In genomic region chr17:47472435-47473350, GRCm38 (mm10) we compare ENCODE assay signal across 12 mouse cellular contexts. TPM values are rescaled to one million over a fixed set of nuclear protein-coding genes. Genes with fewer than 3 reads are reported as not detected.
A peak's percentile ranks its signal among the peaks of the same experiment; 100 is the strongest.
DNase-seq lines count a peak whose midpoint lies in the region; ATAC-seq and TF ChIP-seq lines count a peak whose summit lies in the region.
"Had no signal": no experiment of that assay in that cellular context is flagged by ENCODE, and none has a peak within 500 bp of the region (broad histone marks: within the 10 kb centered on the region; RNA-seq: fewer than 3 reads in every experiment).

No protein-coding gene starts in this region.

- H3K4me1 ChIP-seq in kidney, embryonic 15.5 days, result peaks cover 35% of the 10 kb centered on the region
- peaks cover 16% of the 10 kb centered on the region; the same call in 1 of the 2 replicates for H3K4me1 ChIP-seq in intestine, embryonic 16.5 days (ENCODE audit: control insufficient read depth, insufficient read depth, low read length)
- peaks cover 3% of the 10 kb centered on the region; the same call in 1 of the 2 replicates for H3K4me1 ChIP-seq in stomach, postnatal 0 days (replicated peaks; ENCODE audit: control insufficient read depth, insufficient read depth)

- 0 out of 2 replicates have a peak, but pooled peaks have one; percentile 26 for ATAC-seq in kidney, embryonic 15.5 days (replicated peaks; ENCODE audit: low FRiP score)
- ATAC-seq in intestine, embryonic 16.5 days, result no peak
- ATAC-seq in stomach, postnatal 0 days (ENCODE audit: low FRiP score, low TSS enrichment), result no peak; the same call in 1 of the 2 replicates
- ATAC-seq: forebrain, embryonic 15.5 days had no signal

- no peak overlapping the region for H3K9ac ChIP-seq in kidney, embryonic 15.5 days
- 0 out of 2 replicates have a peak overlapping the region, but pooled peaks have one; percentile 6 for H3K9ac ChIP-seq in intestine, embryonic 16.5 days (ENCODE audit: low read depth, low read length)
- H3K9ac ChIP-seq in stomach, postnatal 0 days (ENCODE audit: low read length), result no peak overlapping the region
- H3K9ac ChIP-seq: forebrain, embryonic 15.5 days; liver, embryonic 15.5 days had no signal

- H3K4me3 ChIP-seq in kidney, embryonic 15.5 days (replicated peaks), result no peak overlapping the region
- H3K4me3 ChIP-seq in intestine, embryonic 16.5 days (ENCODE audit: low read length), result no peak overlapping the region
- H3K4me3 ChIP-seq in stomach, postnatal 0 days (ENCODE audit: low read depth, low read length), result no peak overlapping the region
- H3K4me3 ChIP-seq: forebrain, embryonic 15.5 days; hindbrain, embryonic 10.5 days; left cerebral cortex, adult 2 months; liver, embryonic 15.5 days had no signal

- no peaks in the 10 kb centered on the region for H3K36me3 ChIP-seq in kidney, embryonic 15.5 days
- 0 out of 2 replicates have a peak, but pooled peaks cover 2% of the 10 kb centered on the region for H3K36me3 ChIP-seq in intestine, embryonic 16.5 days (ENCODE audit: control insufficient read depth, insufficient read depth, low read length)
- no peaks in the 10 kb centered on the region for H3K36me3 ChIP-seq in stomach, postnatal 0 days (ENCODE audit: control insufficient read depth, insufficient read depth, low read length)
- H3K36me3 ChIP-seq: forebrain, embryonic 15.5 days; hindbrain, embryonic 10.5 days; liver, embryonic 15.5 days had no signal

- peak overlapping the region; percentile 58; the same call in 1 of the 2 replicates for H3K27ac ChIP-seq in kidney, embryonic 15.5 days
- H3K27ac ChIP-seq in intestine, embryonic 16.5 days (ENCODE audit: low read length), result no peak overlapping the region
- H3K27ac ChIP-seq in stomach, postnatal 0 days (replicated peaks), result peak overlapping the region; percentile 76
- H3K27ac ChIP-seq: forebrain, embryonic 15.5 days; hindbrain, embryonic 10.5 days; left cerebral cortex, adult 2 months; liver, embryonic 15.5 days had no signal

- no peak overlapping the region for H3K4me2 ChIP-seq in kidney, embryonic 15.5 days
- H3K4me2 ChIP-seq in intestine, embryonic 16.5 days (ENCODE audit: low read depth, low read length), result no peak overlapping the region
- H3K4me2 ChIP-seq in stomach, postnatal 0 days (replicated peaks; ENCODE audit: low read depth), result no peak overlapping the region
- H3K4me2 ChIP-seq: forebrain, embryonic 15.5 days; liver, embryonic 15.5 days had no signal

- WGBS in kidney, embryonic 15.5 days, result 25% methylated on average over 15 of the region's 15 CpGs
- WGBS in intestine, embryonic 16.5 days, result 28% methylated on average over 15 of the region's 15 CpGs
- WGBS in stomach, postnatal 0 days, result 23% methylated on average over 15 of the region's 15 CpGs

- TF ChIP-seq CTCF in stomach, postnatal 0 days (IDR thresholded peaks at IDR 0.05; ENCODE audit: low read depth), result no peak

- no peak for TF ChIP-seq EP300 in stomach, postnatal 0 days (optimal IDR thresholded peaks at IDR 0.05)

- DNase-seq in kidney, adult 9 months, result no peak
- DNase-seq in right cerebral cortex, adult 2 months (ENCODE audit: low spot score in 2 of 2), result peak; percentile 25 to 28
- no peak for DNase-seq in right cerebral cortex, postnatal 25 days
- DNase-seq in stomach, postnatal 0 days (ENCODE audit: low spot score), result no peak
- DNase-seq in neural tube, embryonic 10.5 days (ENCODE audit: extremely low spot score, low spot score), result no peak
- DNase-seq: cerebellum, adult 9-10 months had no signal

- H3K27me3 ChIP-seq in kidney, embryonic 15.5 days, result peaks cover 20% of the 10 kb centered on the region
- peaks cover 3% of the 10 kb centered on the region; the same call in 1 of the 2 replicates for H3K27me3 ChIP-seq in intestine, embryonic 16.5 days (replicated peaks; ENCODE audit: control insufficient read depth, insufficient read depth, low read length)
- H3K27me3 ChIP-seq in stomach, postnatal 0 days (ENCODE audit: control insufficient read depth, insufficient read depth, low read length), result no peaks in the 10 kb centered on the region

- H3K9me3 ChIP-seq in kidney, embryonic 15.5 days (replicated peaks), result no peaks in the 10 kb centered on the region
- no peaks in the 10 kb centered on the region for H3K9me3 ChIP-seq in intestine, embryonic 16.5 days (ENCODE audit: control insufficient read depth, low read length)
- H3K9me3 ChIP-seq in stomach, postnatal 0 days (ENCODE audit: control insufficient read depth, low read length), result no peaks in the 10 kb centered on the region
- H3K9me3 ChIP-seq: forebrain, embryonic 15.5 days; hindbrain, embryonic 10.5 days; liver, embryonic 15.5 days had no signal

RNA-seq across cellular contexts. Expression of gene Taf8, which starts 29.4 kb away (rescaled TPM):
- polyA plus RNA-seq in kidney, embryonic 15.5 days (2015; fragmentation: Nextera tagmentation; extraction: Ambion mirVana), result 32.2 and 37.0 TPM in 2 replicates
- polyA plus RNA-seq in intestine, embryonic 16.5 days (2015; fragmentation: Nextera tagmentation; extraction: Ambion mirVana), result 19.1 and 20.4 TPM in 2 replicates
- 11.0 and 11.1 TPM in 2 replicates for polyA plus RNA-seq in stomach, postnatal 0 days (2015; fragmentation: Nextera tagmentation; extraction: Ambion mirVana)

RNA-seq across cellular contexts. Expression of gene Ccnd3, which starts 32.2 kb away (rescaled TPM):
- 272 and 294 TPM in 2 replicates for polyA plus RNA-seq in kidney, embryonic 15.5 days (2015; fragmentation: Nextera tagmentation; extraction: Ambion mirVana)
- 371 and 393 TPM in 2 replicates for polyA plus RNA-seq in intestine, embryonic 16.5 days (2015; fragmentation: Nextera tagmentation; extraction: Ambion mirVana)
- polyA plus RNA-seq in stomach, postnatal 0 days (2015; fragmentation: Nextera tagmentation; extraction: Ambion mirVana), result 219 and 242 TPM in 2 replicates

RNA-seq across cellular contexts. Expression of gene 1700001C19Rik, which starts 35.5 kb away (rescaled TPM):
- polyA plus RNA-seq in kidney, embryonic 15.5 days (2015; fragmentation: Nextera tagmentation; extraction: Ambion mirVana), result 0.26 and 0.46 TPM in 2 replicates
- polyA plus RNA-seq in intestine, embryonic 16.5 days (2015; fragmentation: Nextera tagmentation; extraction: Ambion mirVana), result 0.17 and 0.45 TPM in 2 replicates
- 0.24 and 0.45 TPM in 2 replicates for polyA plus RNA-seq in stomach, postnatal 0 days (2015; fragmentation: Nextera tagmentation; extraction: Ambion mirVana)

RNA-seq across cellular contexts. Expression of gene AI661453, which starts 36.3 kb away (rescaled TPM):
- polyA plus RNA-seq in kidney, embryonic 15.5 days (2015; fragmentation: Nextera tagmentation; extraction: Ambion mirVana), result 1.7 and 2.1 TPM in 2 replicates
- 3.7 and 4.6 TPM in 2 replicates for polyA plus RNA-seq in intestine, embryonic 16.5 days (2015; fragmentation: Nextera tagmentation; extraction: Ambion mirVana)
- 8.9 and 10.9 TPM in 2 replicates for polyA plus RNA-seq in stomach, postnatal 0 days (2015; fragmentation: Nextera tagmentation; extraction: Ambion mirVana)

Comparison
In these comparisons a context has a peak if more than half of its experiments do, and no peak if none do; other contexts are left out.
1. DNase-seq: peak in right cerebral cortex, adult 2 months (2 of 2); none in kidney, adult 9 months (single experiment), right cerebral cortex, postnatal 25 days (single experiment), stomach, postnatal 0 days (single experiment) and neural tube, embryonic 10.5 days (single experiment).